ENCODE assay signal across 8 mouse cellular contexts in genomic region chr8:26891881-26892280, GRCm38 (mm10).
A peak's percentile ranks its signal among the peaks of the same experiment; 100 is the strongest.
DNase-seq lines count a peak whose midpoint lies in the region; ATAC-seq lines count a peak whose summit lies in the region.

No protein-coding gene starts in this region.

- no peaks in the 10 kb centered on the region for H3K36me3 ChIP-seq in heart, embryonic 13.5 days

- no peak overlapping the region for H3K4me3 ChIP-seq in heart, embryonic 13.5 days

- WGBS in heart, embryonic 13.5 days = 34% methylated on average over 11 of the region's 11 CpGs

- H3K27me3 ChIP-seq in heart, embryonic 13.5 days (replicated peaks) = no peaks in the 10 kb centered on the region

- no peak overlapping the region for H3K4me2 ChIP-seq in heart, embryonic 13.5 days

- H3K9ac ChIP-seq in heart, embryonic 13.5 days = no peak overlapping the region

- H3K9me3 ChIP-seq in heart, embryonic 13.5 days = no peaks in the 10 kb centered on the region

- ATAC-seq in heart, embryonic 13.5 days (ENCODE audit: extremely low read depth, insufficient number of reproducible peaks, low FRiP score, low TSS enrichment) = peak; percentile 55; the same call in 1 of the 2 replicates
- ATAC-seq in CD4-positive, CD25-positive, alpha-beta regulatory T cell, adult 4 months = no peak

- H3K27ac ChIP-seq in heart, embryonic 13.5 days (replicated peaks) = peak overlapping the region; percentile 78

- DNase-seq in kidney, postnatal 10 days = peak; percentile 50
- DNase-seq in kidney, adult 9 months = no peak
- DNase-seq in cerebellum, adult 8-10 months = peak; percentile 64
- DNase-seq in lung, postnatal 10 days = peak; percentile 47
- DNase-seq in ovary, postnatal 10 days (ENCODE audit: low spot score) = no peak
- no peak for DNase-seq in embryo, embryonic 10 days (ENCODE audit: low spot score)

- peaks cover 62% of the 10 kb centered on the region for H3K4me1 ChIP-seq in heart, embryonic 13.5 days

Comparison
In these comparisons a context has a peak if more than half of its experiments do, and no peak if none do; other contexts are left out.
1. DNase-seq: peak in kidney, postnatal 10 days (single experiment), cerebellum, adult 8-10 months (single experiment) and lung, postnatal 10 days (single experiment); none in kidney, adult 9 months (single experiment), ovary, postnatal 10 days (single experiment) and embryo, embryonic 10 days (single experiment).